Mouse (Mus musculus) intestine, embryonic 14.5 days (tissue): ENCODE data around the gene Rpl19. TPM values are rescaled to one million over a fixed set of nuclear protein-coding genes. Genes with fewer than 3 reads are reported as not detected.

ENCODE experiments used
- ATAC-seq: fragments of 200-750 bp; cut with Nextera tagmentation; replicated peaks from 2 replicates; pipeline ENCODE4 v1.8.0; 2017; ENCODE audit warnings: low read depth, moderate number of reproducible peaks, moderate TSS enrichment, moderate library complexity; ENCODE audit not compliant: low FRiP score, low TSS enrichment
- DNase-seq: peaks from one replicate; pipeline ENCODE4 v3.0.0-alpha.2; 2018; ENCODE audit warnings: low spot score
- H3K27ac ChIP-seq: fragments of 300-500 bp; sonication (generic); 2 replicates; pipeline ENCODE4 v1.5.1; 2014; ENCODE audit warnings: low read depth, mild to moderate bottlenecking, control low read depth
- H3K27me3 ChIP-seq: fragments of 300-500 bp; sonication (generic); replicated peaks from 2 replicates; pipeline ENCODE4 v1.6.1; 2014; ENCODE audit warnings: low read length, control low read depth; ENCODE audit not compliant: control insufficient read depth, insufficient read depth
- H3K36me3 ChIP-seq: fragments of 300-500 bp; sonication (generic); 2 replicates; pipeline ENCODE4 v1.6.1; 2014; ENCODE audit warnings: low read length, control low read depth; ENCODE audit not compliant: control insufficient read depth, insufficient read depth
- H3K4me1 ChIP-seq: fragments of 300-500 bp; sonication (generic); replicated peaks from 2 replicates; pipeline ENCODE4 v1.6.1; 2014; ENCODE audit warnings: low read length, control low read depth, mixed read lengths; ENCODE audit not compliant: control insufficient read depth, insufficient read depth
- H3K4me2 ChIP-seq: fragments of 300-500 bp; sonication (generic); 2 replicates; pipeline ENCODE4 v1.6.1; 2014; ENCODE audit warnings: low read length
- H3K4me3 ChIP-seq: fragments of 300-500 bp; sonication (generic); 2 replicates; pipeline ENCODE4 v1.5.1; 2014; ENCODE audit warnings: low read depth, low read length, control low read depth, mixed read lengths
- H3K9ac ChIP-seq: fragments of 300-500 bp; sonication (generic); 2 replicates; pipeline ENCODE4 v1.6.1; 2014; ENCODE audit warnings: mild to moderate bottlenecking, low read length
- H3K9me3 ChIP-seq: fragments of 300-500 bp; sonication (generic); 2 replicates; pipeline ENCODE4 v1.6.1; 2016; ENCODE audit warnings: low read length, control low read depth; ENCODE audit not compliant: control insufficient read depth
- WGBS: fragments of 180-500 bp; shearing (Covaris S2); extraction: QIAGEN DNeasy Blood & Tissue Kit; methylation state at CpG from one replicate; pipeline ENCODE4 v1.1.7; 2014; 5-methylcytosine and 5-hydroxymethylcytosine counted together
- polyA plus RNA-seq: library from polyadenylated mRNA; unstranded; fragments of >200 nt; fragmentation: Nextera tagmentation; extraction: Ambion mirVana; gene quantifications from 2 replicates; pipeline ENCODE4 v1.2.1, GENCODE M21; 2014

The Rpl19 gene
- polyA plus RNA-seq, 1 experiment from 2014 or later: 1,242 TPM

- no peak overlapping the region for H3K4me3 ChIP-seq
- H3K9me3 ChIP-seq: no peaks in the 10 kb centered on the region
- no peak for ATAC-seq
- peaks cover 5% of the 10 kb centered on the region; the same call in 1 of the 2 replicates for H3K4me1 ChIP-seq
- no peak for DNase-seq
- H3K36me3 ChIP-seq: no peaks in the 10 kb centered on the region
- no peak overlapping the region for H3K27ac ChIP-seq
- H3K9ac ChIP-seq: no peak overlapping the region
- no peak overlapping the region for H3K4me2 ChIP-seq
- H3K27me3 ChIP-seq: peaks cover 13% of the 10 kb centered on the region
- 63% methylated on average over 14 of the region's 14 CpGs for WGBS
Measured at GRCm38 (mm10) chr11:98037871-98038270, 11.4 kb downstream of the Rpl19 start.

- Histone ChIP-seq H3K9me3 (no peaks in the 10 kb centered on the region), H3K4me2 (no peak overlapping the region), H3K9ac (no peak overlapping the region), H3K4me1 (no peaks in the 10 kb centered on the region), H3K4me3 (no peak overlapping the region), H3K27me3 (peaks cover 7% of the 10 kb centered on the region), H3K27ac (no peak overlapping the region), H3K36me3 (no peaks in the 10 kb centered on the region)
- no peak for DNase-seq
- WGBS: 83% methylated on average over 8 of the region's 8 CpGs
- no peak for ATAC-seq
Measured at GRCm38 (mm10) chr11:98040975-98041374, 14.5 kb downstream of the Rpl19 start.

- H3K4me3 ChIP-seq: no peak overlapping the region
- H3K9ac ChIP-seq: no peak overlapping the region
- ATAC-seq: no peak
- WGBS: 81% methylated on average over 6 of the region's 6 CpGs
- H3K27me3 ChIP-seq: 0 out of 2 replicates have a peak, but pooled peaks cover 2% of the 10 kb centered on the region
- no peaks in the 10 kb centered on the region for H3K36me3 ChIP-seq
- H3K9me3 ChIP-seq: no peaks in the 10 kb centered on the region
- H3K27ac ChIP-seq: no peak overlapping the region
- DNase-seq: no peak
- no peak overlapping the region for H3K4me2 ChIP-seq
- H3K4me1 ChIP-seq: no peaks in the 10 kb centered on the region
Measured at GRCm38 (mm10) chr11:98042741-98043140, 16.2 kb downstream of the Rpl19 start.

GRCm38 (mm10) chr11:98044074-98044473 lies 17.6 kb downstream of the Rpl19 start:
- H3K9ac ChIP-seq: no peak overlapping the region
- ATAC-seq (no peak), DNase-seq (no peak)
- H3K4me2 ChIP-seq: no peak overlapping the region
- no peaks in the 10 kb centered on the region for H3K36me3 ChIP-seq
- peaks cover 10% of the 10 kb centered on the region; the same call in 1 of the 2 replicates for H3K27me3 ChIP-seq
- H3K27ac ChIP-seq: no peak overlapping the region
- no peaks in the 10 kb centered on the region for H3K9me3 ChIP-seq
- no peaks in the 10 kb centered on the region for H3K4me1 ChIP-seq
- WGBS: 67% methylated on average over 5 of the region's 5 CpGs
- no peak overlapping the region for H3K4me3 ChIP-seq

GRCm38 (mm10) chr11:98045596-98045995 lies 19.1 kb downstream of the Rpl19 start:
- no peak for ATAC-seq
- DNase-seq: no peak
- 69% methylated on average over 4 of the region's 4 CpGs for WGBS
- no peaks in the 10 kb centered on the region for H3K36me3 ChIP-seq
- no peak overlapping the region for H3K9ac ChIP-seq
- no peak overlapping the region for H3K27ac ChIP-seq
- H3K27me3 ChIP-seq: peaks cover 21% of the 10 kb centered on the region
- no peaks in the 10 kb centered on the region for H3K9me3 ChIP-seq
- no peak overlapping the region for H3K4me3 ChIP-seq
- H3K4me2 ChIP-seq: no peak overlapping the region
- no peaks in the 10 kb centered on the region for H3K4me1 ChIP-seq

GRCm38 (mm10) chr11:98046466-98046865 lies 20.0 kb downstream of the Rpl19 start:
- Histone ChIP-seq H3K9ac (no peak overlapping the region), H3K27me3 (peaks cover 30% of the 10 kb centered on the region), H3K9me3 (no peaks in the 10 kb centered on the region), H3K27ac (no peak overlapping the region), H3K4me3 (no peak overlapping the region), H3K36me3 (no peaks in the 10 kb centered on the region), H3K4me1 (no peaks in the 10 kb centered on the region), H3K4me2 (no peak overlapping the region)
- WGBS: 60% methylated on average over 1 of the region's 1 CpGs
- ATAC-seq (no peak), DNase-seq (no peak)

GRCm38 (mm10) chr11:98047745-98048144 lies 21.2 kb downstream of the Rpl19 start:
- Histone ChIP-seq H3K9ac (no peak overlapping the region), H3K4me1 (no peaks in the 10 kb centered on the region), H3K9me3 (no peaks in the 10 kb centered on the region), H3K4me2 (no peak overlapping the region), H3K27me3 (peaks cover 43% of the 10 kb centered on the region), H3K27ac (no peak overlapping the region), H3K4me3 (no peak overlapping the region), H3K36me3 (no peaks in the 10 kb centered on the region)
- DNase-seq (no peak), ATAC-seq (no peak)
- 78% methylated on average over 4 of the region's 4 CpGs for WGBS

GRCm38 (mm10) chr11:98049672-98050519 lies 23.4 kb downstream of the Rpl19 start:
- Histone ChIP-seq H3K27ac (no peak overlapping the region), H3K9ac (no peak overlapping the region), H3K4me3 (no peak overlapping the region), H3K4me1 (no peaks in the 10 kb centered on the region), H3K9me3 (no peaks in the 10 kb centered on the region), H3K36me3 (no peaks in the 10 kb centered on the region), H3K4me2 (no peak overlapping the region), H3K27me3 (peaks cover 57% of the 10 kb centered on the region)
- WGBS: 64% methylated on average over 14 of the region's 14 CpGs
- ATAC-seq (no peak), DNase-seq (no peak)

GRCm38 (mm10) chr11:98050520-98050815 lies 24.0 kb downstream of the Rpl19 start:
- Histone ChIP-seq H3K36me3 (no peaks in the 10 kb centered on the region), H3K4me3 (no peak overlapping the region), H3K4me1 (no peaks in the 10 kb centered on the region), H3K9ac (no peak overlapping the region), H3K9me3 (no peaks in the 10 kb centered on the region), H3K4me2 (no peak overlapping the region), H3K27me3 (peaks cover 60% of the 10 kb centered on the region), H3K27ac (no peak overlapping the region)
- WGBS: 14% methylated on average over 2 of the region's 2 CpGs
- DNase-seq: no peak
- ATAC-seq: no peak
